Mouse (Mus musculus): ENCODE results near the gene Zfp780b. TPM values are rescaled to one million over a fixed set of nuclear protein-coding genes. Genes with fewer than 3 reads are reported as not detected.
"Not testable (repeated sequence)": the region's sequence is repeated elsewhere in the genome, so short reads cannot be mapped to it uniquely, and the experiment has no call there.

Gene Zfp780b
- polyA plus RNA-seq, 1 experiment from 2014 or later, result 29.7 TPM

DNA sequence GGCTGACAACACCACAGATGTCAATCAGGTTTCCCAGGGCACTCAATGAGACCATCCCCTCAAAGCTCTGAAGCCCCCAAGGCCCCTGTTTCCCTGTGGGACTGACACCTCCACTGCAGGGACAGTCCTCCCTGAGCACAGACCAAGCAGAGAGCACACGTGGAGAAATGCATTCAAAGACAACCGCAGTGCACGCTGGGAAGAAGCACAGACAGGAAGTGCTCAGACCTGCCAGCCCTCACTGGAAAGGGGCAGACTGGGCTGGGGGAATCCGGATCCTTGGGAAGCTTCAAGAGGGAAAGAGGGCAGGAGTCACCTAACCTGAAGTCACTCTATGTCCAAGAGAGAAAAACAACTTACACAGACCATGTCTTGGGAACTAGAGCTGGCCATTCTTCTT is 51.9 kb downstream of the Zfp780b start:
- H3K9me3 ChIP-seq; H3K27me3 ChIP-seq; H3K9ac ChIP-seq; ATAC-seq (ENCODE audit: low FRiP score, low read depth); H3K4me1 ChIP-seq (replicated peaks); H3K4me2 ChIP-seq; H3K27ac ChIP-seq (replicated peaks); H3K4me3 ChIP-seq: not testable (repeated sequence)
- WGBS, result 35% methylated on average over 4 of the region's 4 CpGs
- peaks cover 16% of the 10 kb centered on the region for H3K36me3 ChIP-seq

DNA sequence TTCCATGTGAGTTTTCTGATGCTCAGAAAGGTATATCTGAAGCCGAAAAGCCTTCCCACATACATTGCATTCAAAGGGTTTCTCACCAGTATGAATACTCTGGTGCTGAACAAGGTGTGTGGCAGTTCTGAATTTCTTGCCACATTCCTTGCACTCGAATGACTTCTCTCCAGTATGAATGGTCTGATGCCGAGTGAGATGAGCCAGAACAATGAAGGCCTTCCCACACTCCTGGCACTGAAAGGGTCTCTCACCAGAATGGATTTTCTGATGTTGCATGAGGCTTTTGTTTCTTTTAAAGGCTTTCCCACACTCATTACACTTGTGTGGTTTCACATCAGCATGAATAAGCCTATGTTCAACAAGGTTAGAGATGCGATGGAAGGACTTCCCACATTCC is 68.0 kb downstream of the Zfp780b start:
- not testable (repeated sequence) for H3K4me2 ChIP-seq

More for the DNA sequence above, 68.0 kb downstream of the Zfp780b start:
- peaks cover 57% of the 10 kb centered on the region for H3K36me3 ChIP-seq
- not testable (repeated sequence) for H3K4me3 ChIP-seq; H3K4me1 ChIP-seq (replicated peaks); H3K27ac ChIP-seq (replicated peaks); H3K27me3 ChIP-seq; ATAC-seq (ENCODE audit: low FRiP score, low read depth); H3K9ac ChIP-seq
- peaks cover 11% of the 10 kb centered on the region; the same call in 1 of the 2 replicates for H3K9me3 ChIP-seq
- 56% methylated on average over 4 of the region's 4 CpGs for WGBS

Other genes with a start within 250 kb of the Zfp780b start
- gene Zfp60, start 247.8 kb downstream of the Zfp780b start, polyA plus RNA-seq (2015; fragmentation: Nextera tagmentation; extraction: Ambion mirVana), result 97.5 and 99.8 TPM in 2 replicates
- gene Zfp626, start 172.0 kb downstream of the Zfp780b start, polyA plus RNA-seq (2015; fragmentation: Nextera tagmentation; extraction: Ambion mirVana), result 1.9 and 2.1 TPM in 2 replicates
- gene Zfp59, start 140.6 kb downstream of the Zfp780b start, polyA plus RNA-seq (2015; fragmentation: Nextera tagmentation; extraction: Ambion mirVana), result 9.3 and 10.4 TPM in 2 replicates
- 1.4 and 1.6 TPM in 2 replicates for gene Zfp607a, start 121.6 kb downstream of the Zfp780b start, polyA plus RNA-seq (2015; fragmentation: Nextera tagmentation; extraction: Ambion mirVana)
- gene Zfp974, start 49.7 kb downstream of the Zfp780b start, polyA plus RNA-seq (2015; fragmentation: Nextera tagmentation; extraction: Ambion mirVana), result 12.2 and 12.4 TPM in 2 replicates
- gene Zfp850, start 34.9 kb upstream of the Zfp780b start, polyA plus RNA-seq (2015; fragmentation: Nextera tagmentation; extraction: Ambion mirVana), result 5.4 and 5.6 TPM in 2 replicates
- 276 and 284 TPM in 2 replicates for gene Psmc4, start 70.9 kb upstream of the Zfp780b start, polyA plus RNA-seq (2015; fragmentation: Nextera tagmentation; extraction: Ambion mirVana)
- gene Fcgbp, start 92.1 kb upstream of the Zfp780b start, polyA plus RNA-seq (2015; fragmentation: Nextera tagmentation; extraction: Ambion mirVana), result 0.41 and 0.71 TPM in 2 replicates
- 0.08 and 0.13 TPM in 2 replicates for gene 9530053A07Rik, start 150.3 kb upstream of the Zfp780b start, polyA plus RNA-seq (2015; fragmentation: Nextera tagmentation; extraction: Ambion mirVana)
- gene Fbl, start 190.5 kb upstream of the Zfp780b start, polyA plus RNA-seq (2015; fragmentation: Nextera tagmentation; extraction: Ambion mirVana), result 76.5 and 81.8 TPM in 2 replicates
- 14.0 and 14.9 TPM in 2 replicates for gene Dyrk1b, start 200.3 kb upstream of the Zfp780b start, polyA plus RNA-seq (2015; fragmentation: Nextera tagmentation; extraction: Ambion mirVana)

Data from hindbrain, embryonic 15.5 days (tissue).